Mouse (Mus musculus) spleen, adult 2 months (tissue): ENCODE measurements around the gene Chst11. TPM values are rescaled to one million over a fixed set of nuclear protein-coding genes. Genes with fewer than 3 reads are reported as not detected.

Experiments used
- DNase-seq, 2 experiments: peaks; one replicate each; pipeline versions ENCODE4 v3.0.0 to v3.0.0-alpha.2; 2012 to 2021; ENCODE audit warnings: low spot score in 2 of 2, low read depth in 1 of 2
- H3K27ac ChIP-seq: fragments of 200-500 bp; 2 replicates; pipeline ENCODE4 v1.5.1; 2012; ENCODE audit warnings: low read length, inconsistent platforms; ENCODE audit not compliant: insufficient read depth
- H3K27me3 ChIP-seq: fragments of 200-500 bp; 2 replicates; pipeline ENCODE4 v1.6.1; 2012; ENCODE audit warnings: mild to moderate bottlenecking, moderate library complexity, low read length, inconsistent platforms; ENCODE audit not compliant: control insufficient read depth, insufficient read depth
- H3K36me3 ChIP-seq: fragments of 200-500 bp; 2 replicates; pipeline ENCODE4 v1.6.1; 2012; ENCODE audit warnings: mild to moderate bottlenecking, low read length, inconsistent platforms; ENCODE audit not compliant: control insufficient read depth, insufficient read depth
- H3K4me1 ChIP-seq: fragments of 200-500 bp; 2 replicates; pipeline ENCODE4 v1.6.1; 2011; ENCODE audit warnings: inconsistent platforms; ENCODE audit not compliant: control insufficient read depth, insufficient read depth, insufficient read length
- H3K4me3 ChIP-seq: fragments of 200-500 bp; 2 replicates; pipeline ENCODE4 v1.5.1; 2011; ENCODE audit warnings: mild to moderate bottlenecking, inconsistent platforms; ENCODE audit not compliant: insufficient read depth, insufficient read length; ENCODE audit errors: extremely low read depth
- CTCF ChIP-seq: fragments of 200-500 bp; IDR thresholded peaks from 2 replicates; pipeline ENCODE4 v1.5.1; 2011; ENCODE audit warnings: mild to moderate bottlenecking, inconsistent platforms; ENCODE audit not compliant: insufficient read depth, insufficient read length, insufficient replicate concordance; ENCODE audit errors: extremely low read depth
- POLR2A ChIP-seq: fragments of 200-500 bp; IDR thresholded peaks from 2 replicates; pipeline ENCODE4 v1.6.1; 2011; ENCODE audit warnings: low read depth, low read length, inconsistent platforms
- WGBS: fragments of 180-500 bp; shearing (Covaris S2); methylation state at CpG from one replicate; pipeline ENCODE4 v1.1.7; 2018; 5-methylcytosine and 5-hydroxymethylcytosine counted together
- polyA plus RNA-seq: library from polyadenylated mRNA; depleted of rRNA; stranded (reverse); fragments of >200 nt; gene quantifications from 2 replicates; pipeline ENCODE4 v1.2.3, GENCODE M21; 2012

Gene Chst11
- polyA plus RNA-seq, 1 experiment = 9.2 TPM

DNA sequence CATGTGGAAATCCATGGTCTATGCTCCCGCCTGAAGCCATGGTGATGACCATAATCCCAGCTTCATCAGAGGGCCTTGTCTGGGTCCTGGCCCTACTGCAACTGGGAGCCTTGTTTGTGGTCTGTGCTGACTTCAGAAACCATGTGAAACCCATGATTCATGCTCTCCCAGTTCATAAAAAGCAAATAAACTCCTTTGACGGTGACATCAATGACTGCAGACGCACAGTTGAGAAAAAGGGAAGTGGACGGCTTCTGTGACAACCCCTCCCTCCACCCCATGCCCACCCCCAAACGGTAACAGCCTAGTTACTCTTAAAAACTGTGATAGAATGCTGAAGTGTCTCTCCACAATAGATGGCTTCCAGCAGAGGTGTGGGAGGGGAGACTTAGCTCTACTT, 230.3 kb downstream of the Chst11 start:
- Histone ChIP-seq H3K4me1 (no peaks in the 10 kb centered on the region), H3K36me3 (no peaks in the 10 kb centered on the region), H3K27me3 (no peaks in the 10 kb centered on the region), H3K27ac (no peak overlapping the region), H3K4me3 (no peak overlapping the region)
- 27% methylated on average over 5 of the region's 5 CpGs for WGBS
- TF ChIP-seq CTCF (no peak), POLR2A (no peak)
- no peak for DNase-seq

DNA sequence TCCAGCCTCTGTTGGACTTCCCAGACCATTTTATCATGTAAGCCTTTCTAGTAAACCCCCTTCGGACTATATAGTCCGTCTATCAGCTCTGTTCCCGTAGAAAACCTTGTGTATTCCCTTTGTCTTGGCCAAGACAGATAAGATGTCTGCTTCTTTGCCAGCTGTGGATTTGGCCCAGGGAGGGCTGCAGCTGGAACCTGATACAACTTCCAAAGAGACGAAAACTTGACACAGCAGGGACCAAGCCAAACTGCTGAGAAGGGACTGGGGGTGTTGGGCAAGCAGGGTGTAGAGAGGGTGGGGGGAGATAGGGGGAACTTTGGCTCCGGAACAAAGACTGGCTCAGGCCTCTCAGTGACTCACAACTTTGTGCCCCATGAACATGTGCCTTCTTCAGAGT, 232.0 kb downstream of the Chst11 start:
- H3K4me3 ChIP-seq = no peak overlapping the region
- DNase-seq = no peak
- no peaks in the 10 kb centered on the region for H3K27me3 ChIP-seq
- no peaks in the 10 kb centered on the region for H3K36me3 ChIP-seq
- H3K27ac ChIP-seq = no peak overlapping the region
- TF ChIP-seq POLR2A (no peak), CTCF (no peak)
- 85% methylated on average over 5 of the region's 5 CpGs for WGBS
- no peaks in the 10 kb centered on the region for H3K4me1 ChIP-seq

GRCm38 (mm10) chr10:83218778-83219177, 233.5 kb downstream of the Chst11 start:
- WGBS = 76% methylated on average over 2 of the region's 2 CpGs
- DNase-seq = no peak
- H3K27me3 ChIP-seq = no peaks in the 10 kb centered on the region
- no peak overlapping the region for H3K4me3 ChIP-seq
- TF ChIP-seq POLR2A (no peak), CTCF (no peak)
- H3K27ac ChIP-seq = no peak overlapping the region
- no peaks in the 10 kb centered on the region for H3K36me3 ChIP-seq
- H3K4me1 ChIP-seq = no peaks in the 10 kb centered on the region

DNA sequence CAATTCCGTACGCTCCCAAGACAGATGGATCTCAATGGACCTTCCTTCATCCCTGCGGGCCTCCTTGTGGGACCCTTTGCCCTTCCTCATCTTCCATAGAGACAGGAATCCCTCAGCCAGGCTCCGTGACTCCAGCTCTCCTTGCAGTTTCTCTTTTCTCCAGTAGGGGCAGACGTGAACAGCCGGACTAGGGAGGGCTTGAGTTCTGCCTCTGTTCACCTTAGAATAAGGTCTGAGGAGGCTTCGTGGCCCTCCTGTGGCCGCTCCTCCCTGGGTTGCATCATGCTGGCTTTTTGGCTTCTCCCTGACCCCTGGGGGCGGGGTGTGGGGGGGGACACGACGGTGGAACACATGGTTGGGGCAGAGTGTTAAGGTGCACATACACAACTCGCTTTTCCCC, 234.4 kb downstream of the Chst11 start:
- Histone ChIP-seq H3K27ac (no peak overlapping the region), H3K4me1 (no peaks in the 10 kb centered on the region), H3K4me3 (no peak overlapping the region), H3K27me3 (no peaks in the 10 kb centered on the region), H3K36me3 (no peaks in the 10 kb centered on the region)
- TF ChIP-seq CTCF (peak; percentile 61; the same call in 1 of the 2 replicates), POLR2A (no peak)
- WGBS = 28% methylated on average over 12 of the region's 12 CpGs
- DNase-seq = peak in 1 of 2 experiments; percentile 38

DNA sequence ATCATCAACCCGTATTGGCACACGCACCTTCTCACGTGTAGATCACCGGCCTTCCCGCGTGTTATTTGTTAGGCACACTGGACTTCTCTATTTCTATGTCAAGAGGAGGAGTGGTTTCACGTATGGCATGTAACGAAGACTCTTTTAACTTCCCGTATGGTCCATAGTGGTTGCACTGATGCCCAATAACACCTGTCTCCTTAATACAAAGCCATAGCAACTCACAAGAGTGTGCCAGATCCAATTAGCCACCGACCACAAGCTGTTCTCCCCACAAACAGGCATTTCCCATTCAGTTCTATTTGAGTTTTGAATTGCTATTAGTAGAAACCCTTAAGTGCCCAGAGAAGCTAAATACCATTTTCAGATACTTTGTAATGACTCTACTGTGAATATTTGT, 234.9 kb downstream of the Chst11 start:
- TF ChIP-seq CTCF (no peak), POLR2A (no peak)
- H3K4me1 ChIP-seq = no peaks in the 10 kb centered on the region
- H3K27ac ChIP-seq = no peak overlapping the region
- no peaks in the 10 kb centered on the region for H3K27me3 ChIP-seq
- no peak overlapping the region for H3K4me3 ChIP-seq
- WGBS = 78% methylated on average over 10 of the region's 10 CpGs
- no peaks in the 10 kb centered on the region for H3K36me3 ChIP-seq
- no peak for DNase-seq

DNA sequence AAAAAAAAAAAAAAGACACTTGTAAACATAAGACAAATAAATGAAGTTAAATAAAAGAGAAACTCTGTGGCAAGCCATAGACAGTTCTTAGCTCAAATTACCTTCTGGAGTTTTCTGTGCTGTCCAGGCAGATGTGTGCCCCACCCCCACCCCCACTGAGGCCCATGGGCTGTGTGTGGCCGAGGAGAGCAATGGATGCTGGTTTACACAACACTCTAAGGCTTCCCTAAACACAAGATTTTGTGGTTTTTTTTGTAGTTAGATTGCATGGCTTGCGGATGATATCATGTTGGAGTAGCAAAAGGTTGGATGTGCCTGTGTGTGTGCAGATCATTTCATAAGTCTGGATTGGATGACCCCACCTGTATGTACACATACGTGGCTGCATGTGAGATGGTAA, 235.5 kb downstream of the Chst11 start:
- Histone ChIP-seq H3K36me3 (no peaks in the 10 kb centered on the region), H3K27me3 (no peaks in the 10 kb centered on the region), H3K4me3 (no peak overlapping the region), H3K4me1 (no peaks in the 10 kb centered on the region), H3K27ac (no peak overlapping the region)
- DNase-seq = no peak
- TF ChIP-seq POLR2A (no peak), CTCF (no peak)
- WGBS = 81% methylated on average over 3 of the region's 3 CpGs

GRCm38 (mm10) chr10:83224999-83225398, 239.7 kb downstream of the Chst11 start:
- 82% methylated on average over 3 of the region's 3 CpGs for WGBS
- Histone ChIP-seq H3K4me1 (no peaks in the 10 kb centered on the region), H3K36me3 (no peaks in the 10 kb centered on the region), H3K4me3 (no peak overlapping the region), H3K27ac (no peak overlapping the region), H3K27me3 (no peaks in the 10 kb centered on the region)
- DNase-seq = no peak
- TF ChIP-seq CTCF (no peak), POLR2A (no peak)

GRCm38 (mm10) chr10:83228626-83229025, 243.3 kb downstream of the Chst11 start:
- 90% methylated on average over 4 of the region's 4 CpGs for WGBS
- no peaks in the 10 kb centered on the region for H3K36me3 ChIP-seq
- no peak for DNase-seq
- no peak overlapping the region for H3K4me3 ChIP-seq
- TF ChIP-seq CTCF (no peak), POLR2A (no peak)
- H3K4me1 ChIP-seq = no peaks in the 10 kb centered on the region
- H3K27me3 ChIP-seq = no peaks in the 10 kb centered on the region
- no peak overlapping the region for H3K27ac ChIP-seq
